Mouse (Mus musculus) heart, adult 8-10 months (tissue): ENCODE results near the gene Kcnk3. TPM values are rescaled to one million over a fixed set of nuclear protein-coding genes. Genes with fewer than 3 reads are reported as not detected.

Experiments
- DNase-seq: peaks from one replicate; pipeline ENCODE4 v3.0.0; 2022; ENCODE audit warnings: low spot score
- total RNA-seq, 4 experiments: library from RNA; stranded (reverse); gene quantifications; 2 replicates each; pipeline ENCODE4 v1.2.4; 2022

Gene Kcnk3
- total RNA-seq, 4 experiments from 2014 or later, result 268 to 282 (median 276) TPM

- DNase-seq, result no peak
These were observed 25.3 kb downstream of the Kcnk3 start for GRCm38 (mm10) chr5:30613242-30613641.

- peak; percentile 64 for DNase-seq
These were observed 26.3 kb downstream of the Kcnk3 start for GRCm38 (mm10) chr5:30614221-30614620.

- no peak for DNase-seq
These were observed 27.4 kb downstream of the Kcnk3 start for GRCm38 (mm10) chr5:30615416-30615815.

- DNase-seq, result no peak
These were observed 27.8 kb downstream of the Kcnk3 start for GRCm38 (mm10) chr5:30615819-30616218.

GRCm38 (mm10) chr5:30616644-30617043 is 28.7 kb downstream of the Kcnk3 start:
- no peak for DNase-seq

- no peak for DNase-seq
These were observed 29.4 kb downstream of the Kcnk3 start for GRCm38 (mm10) chr5:30617357-30617756.

- DNase-seq, result peak; percentile 62
These were observed 29.9 kb downstream of the Kcnk3 start for GRCm38 (mm10) chr5:30617851-30618250.

GRCm38 (mm10) chr5:30618376-30619003 is 30.5 kb downstream of the Kcnk3 start:
- no peak for DNase-seq

- no peak for DNase-seq
These were observed 31.2 kb downstream of the Kcnk3 start for GRCm38 (mm10) chr5:30619211-30619610.

GRCm38 (mm10) chr5:30620567-30620966 is 32.6 kb downstream of the Kcnk3 start:
- DNase-seq, result no peak

GRCm38 (mm10) chr5:30621211-30621790 is 33.3 kb downstream of the Kcnk3 start:
- DNase-seq, result no peak

GRCm38 (mm10) chr5:30621844-30622176 is 33.8 kb downstream of the Kcnk3 start:
- DNase-seq, result no peak

GRCm38 (mm10) chr5:30622177-30622840 is 34.3 kb downstream of the Kcnk3 start:
- no peak for DNase-seq

GRCm38 (mm10) chr5:30622841-30623185 is 34.8 kb downstream of the Kcnk3 start:
- DNase-seq, result no peak

GRCm38 (mm10) chr5:30623380-30623779 is 35.4 kb downstream of the Kcnk3 start:
- no peak for DNase-seq

GRCm38 (mm10) chr5:30624311-30624710 is 36.3 kb downstream of the Kcnk3 start:
- no peak for DNase-seq

GRCm38 (mm10) chr5:30624908-30625307 is 36.9 kb downstream of the Kcnk3 start:
- no peak for DNase-seq

GRCm38 (mm10) chr5:30625379-30625778 is 37.4 kb downstream of the Kcnk3 start:
- DNase-seq, result no peak

GRCm38 (mm10) chr5:30626331-30627105 is 38.5 kb downstream of the Kcnk3 start:
- DNase-seq, result no peak

GRCm38 (mm10) chr5:30628511-30628910 is 40.5 kb downstream of the Kcnk3 start:
- DNase-seq, result no peak

- DNase-seq, result no peak
These were observed 42.4 kb downstream of the Kcnk3 start for GRCm38 (mm10) chr5:30630401-30630800.

- no peak for DNase-seq
These were observed 44.2 kb downstream of the Kcnk3 start for GRCm38 (mm10) chr5:30632134-30632533.

- no peak for DNase-seq
These were observed 49.0 kb downstream of the Kcnk3 start for GRCm38 (mm10) chr5:30636994-30637393.
